Mouse (Mus musculus) cerebellum, adult 2 months (tissue): ENCODE measurements at regions not wholly inside any gene's neighbourhood (a gene's known extent, or its start where the extent isn't known, plus 50 kb on each side); places are given as distances from the start of the nearest gene placed in this dataset.

Experiments
- DNase-seq, 2 experiments: peaks; one replicate each; pipeline ENCODE4 v3.0.0; 2021
- H3K27ac ChIP-seq: fragments of 200-500 bp; 2 replicates; pipeline ENCODE4 v1.5.1; 2012; ENCODE audit warnings: low read length, control low read depth, inconsistent platforms; ENCODE audit not compliant: insufficient read depth
- H3K27me3 ChIP-seq: fragments of 200-500 bp; 2 replicates; pipeline ENCODE4 v1.6.1; 2012; ENCODE audit warnings: inconsistent platforms, mild to moderate bottlenecking, low read length, moderate library complexity; ENCODE audit not compliant: control insufficient read depth, insufficient read depth
- H3K4me1 ChIP-seq: fragments of 200-500 bp; 2 replicates; pipeline ENCODE4 v1.6.1; 2011; ENCODE audit warnings: low read length; ENCODE audit not compliant: control insufficient read depth, insufficient read depth
- H3K4me3 ChIP-seq: fragments of 200-500 bp; replicated peaks from 2 replicates; pipeline ENCODE3; 2011; ENCODE audit warnings: mild to moderate bottlenecking, low read depth, low read length, control low read depth; ENCODE audit not compliant: insufficient read depth
- CTCF ChIP-seq: fragments of 200-500 bp; IDR thresholded peaks from 2 replicates; pipeline ENCODE4 v1.5.1; 2011; ENCODE audit warnings: low read depth, mild to moderate bottlenecking, control low read depth, low read length, moderate library complexity, borderline replicate concordance; ENCODE audit not compliant: insufficient read depth
- POLR2A ChIP-seq: fragments of 200-500 bp; IDR thresholded peaks from 2 replicates; pipeline ENCODE4 v1.6.1; 2011; ENCODE audit warnings: low read length, control low read depth, borderline replicate concordance; ENCODE audit not compliant: insufficient read depth
- WGBS: fragments of 180-500 bp; shearing (Covaris S2); methylation state at CpG from one replicate; pipeline ENCODE4 v1.1.7; 2018; 5-methylcytosine and 5-hydroxymethylcytosine counted together

- no peak for TF ChIP-seq POLR2A
- TF ChIP-seq CTCF, result no peak
- Histone ChIP-seq H3K4me1 (no peaks in the 10 kb centered on the region), H3K4me3 (no peak overlapping the region), H3K27ac (no peak overlapping the region), H3K27me3 (no peaks in the 10 kb centered on the region)
- no peak for DNase-seq
- 45% methylated on average over 5 of the region's 5 CpGs for WGBS
These were observed 90.1 kb upstream of the Sall1 start for GRCm38 (mm10) chr8:89134058-89134457.

- Histone ChIP-seq H3K27me3 (no peaks in the 10 kb centered on the region), H3K27ac (no peak overlapping the region), H3K4me3 (no peak overlapping the region), H3K4me1 (no peaks in the 10 kb centered on the region)
- WGBS, result 85% methylated on average over 6 of the region's 6 CpGs
- TF ChIP-seq CTCF, result no peak
- no peak for TF ChIP-seq POLR2A
- DNase-seq, result no peak
These were observed 77.1 kb upstream of the Sall1 start for GRCm38 (mm10) chr8:89121051-89121450.

GRCm38 (mm10) chr8:89107895-89108660 is 64.1 kb upstream of the Sall1 start:
- H3K4me3 ChIP-seq, result no peak overlapping the region
- no peak overlapping the region for H3K27ac ChIP-seq
- WGBS, result 71% methylated on average over 15 of the region's 15 CpGs
- DNase-seq, result no peak
- no peaks in the 10 kb centered on the region for H3K27me3 ChIP-seq
- H3K4me1 ChIP-seq, result no peaks in the 10 kb centered on the region
- no peak for TF ChIP-seq POLR2A
- TF ChIP-seq CTCF, result no peak

GRCm38 (mm10) chr8:89106346-89106745 is 62.4 kb upstream of the Sall1 start:
- no peak for DNase-seq
- Histone ChIP-seq H3K4me1 (no peaks in the 10 kb centered on the region), H3K27ac (no peak overlapping the region), H3K27me3 (no peaks in the 10 kb centered on the region), H3K4me3 (no peak overlapping the region)
- WGBS, result 85% methylated on average over 4 of the region's 4 CpGs
- no peak for TF ChIP-seq CTCF
- no peak for TF ChIP-seq POLR2A

- Histone ChIP-seq H3K27me3 (no peaks in the 10 kb centered on the region), H3K27ac (no peak overlapping the region), H3K4me1 (no peaks in the 10 kb centered on the region), H3K4me3 (no peak overlapping the region)
- WGBS, result 87% methylated on average over 4 of the region's 4 CpGs
- no peak for TF ChIP-seq POLR2A
- no peak for TF ChIP-seq CTCF
- no peak for DNase-seq
These were observed 53.4 kb upstream of the Sall1 start for GRCm38 (mm10) chr8:89097396-89097795.
